Mouse (Mus musculus) thymus, postnatal 0 days (tissue): ENCODE data around the gene Tsr3. TPM values are rescaled to one million over a fixed set of nuclear protein-coding genes. Genes with fewer than 3 reads are reported as not detected.
"Not testable (repeated sequence)": the region's sequence is repeated elsewhere in the genome, so short reads cannot be mapped to it uniquely, and the experiment has no call there.

Source experiments
- DNase-seq: peaks from one replicate; pipeline ENCODE4 v3.0.0-alpha.2; 2015; ENCODE audit warnings: low spot score
- polyA plus RNA-seq: library from polyadenylated mRNA; unstranded; fragments of >200 nt; fragmentation: Nextera tagmentation; extraction: Ambion mirVana; gene quantifications from 2 replicates; pipeline ENCODE4 v1.2.1, GENCODE M21; 2015

Gene Tsr3
- 73.5 and 74.0 TPM in 2 replicates for polyA plus RNA-seq

GRCm38 (mm10) chr17:25239695-25240636, at the start of gene Tsr3, which contains the start of gene Gnptg:
TSS of gene Tsr3 (plus strand) at chr17:25240170.
TSS of gene Gnptg (minus strand) at chr17:25240124.
- peak; percentile 92 for DNase-seq

GRCm38 (mm10) chr17:25202401-25202800, 37.6 kb upstream of the Tsr3 start:
- no peak for DNase-seq

GRCm38 (mm10) chr17:25210006-25210405, 30.0 kb upstream of the Tsr3 start:
- no peak for DNase-seq

DNA sequence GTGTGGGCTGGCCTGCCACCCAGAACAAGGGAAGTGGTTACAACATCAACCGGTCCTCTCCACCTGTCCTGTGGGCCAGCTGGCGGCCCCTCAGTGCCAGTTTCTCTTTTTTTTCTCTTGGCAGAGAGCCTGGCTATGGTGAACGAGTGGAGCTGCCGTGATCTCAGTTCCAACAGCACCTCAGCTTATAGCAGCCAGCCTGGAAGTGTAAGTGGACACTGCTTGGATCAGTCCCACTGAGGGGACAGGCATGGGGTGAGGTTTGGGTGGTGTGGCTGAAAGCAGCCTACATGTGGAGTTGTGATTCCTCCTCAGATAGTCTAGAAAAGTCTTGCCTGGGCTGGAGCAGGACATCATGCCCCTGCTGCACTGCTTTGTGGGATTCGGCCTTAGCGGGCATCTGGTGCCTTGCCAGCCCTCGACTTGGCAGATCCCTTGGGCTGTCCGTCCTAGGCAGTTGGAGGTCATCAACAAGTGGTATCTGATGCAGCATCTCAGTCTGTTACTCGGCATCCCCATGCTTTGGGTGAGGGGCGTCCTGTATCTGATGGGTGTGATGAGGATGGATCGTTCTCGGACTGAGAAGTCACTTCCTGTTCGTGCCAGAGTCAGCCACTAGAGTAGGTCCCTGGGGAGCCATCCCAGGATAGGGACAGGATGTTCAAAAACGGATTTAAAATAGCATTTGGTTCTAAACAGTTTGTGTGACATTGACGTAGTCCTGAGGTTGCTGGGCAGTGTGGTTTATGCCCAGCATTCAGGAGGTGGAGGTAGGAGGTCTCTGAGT, 29.1 kb upstream of the Tsr3 start:
- peak; percentile 3 for DNase-seq

- no peak for DNase-seq
These were observed 28.3 kb upstream of the Tsr3 start for GRCm38 (mm10) chr17:25211705-25212104.

GRCm38 (mm10) chr17:25215431-25215830, 24.5 kb upstream of the Tsr3 start:
- no peak for DNase-seq

GRCm38 (mm10) chr17:25218967-25219366, 21.0 kb upstream of the Tsr3 start:
- no peak for DNase-seq

DNA sequence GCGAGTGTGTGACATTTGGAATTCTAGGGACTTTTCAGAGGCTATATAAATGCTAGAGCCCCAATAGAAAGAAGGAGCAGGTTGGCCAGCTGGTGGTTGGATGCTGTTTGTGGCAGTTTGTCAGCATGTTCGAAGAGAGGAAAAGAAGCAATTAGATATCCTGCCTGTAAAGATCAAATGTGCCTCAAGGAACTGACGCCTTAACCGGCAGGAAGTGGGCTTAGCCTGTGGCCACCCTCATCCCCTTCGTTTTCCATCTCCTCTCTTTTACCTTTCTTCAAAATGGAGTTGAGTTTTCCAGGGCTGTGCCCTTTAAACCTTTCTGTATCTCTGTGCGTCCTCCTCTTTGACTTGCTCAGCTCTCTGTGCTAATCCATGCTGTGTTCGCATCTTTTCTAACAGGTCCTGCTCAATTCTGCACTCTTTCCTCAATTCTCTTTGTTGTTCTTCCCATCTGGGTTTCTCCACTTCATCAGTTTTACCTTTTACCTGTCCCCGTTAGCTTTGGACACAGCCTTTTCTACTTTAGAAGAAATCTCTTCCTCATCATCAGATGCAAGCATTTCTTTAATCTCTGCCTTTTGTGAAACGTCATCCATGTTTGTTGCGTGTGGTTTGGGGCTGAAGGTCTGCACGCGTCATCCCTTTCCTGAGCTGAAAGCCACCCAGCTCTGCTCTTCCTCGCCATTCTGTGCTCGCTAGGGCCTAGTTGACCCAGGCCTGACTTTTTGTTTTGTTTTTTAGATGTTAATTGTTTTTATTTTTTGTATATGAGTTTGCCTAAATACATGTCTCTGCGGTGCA, 20.3 kb upstream of the Tsr3 start:
- peak; percentile 66 for DNase-seq

DNA sequence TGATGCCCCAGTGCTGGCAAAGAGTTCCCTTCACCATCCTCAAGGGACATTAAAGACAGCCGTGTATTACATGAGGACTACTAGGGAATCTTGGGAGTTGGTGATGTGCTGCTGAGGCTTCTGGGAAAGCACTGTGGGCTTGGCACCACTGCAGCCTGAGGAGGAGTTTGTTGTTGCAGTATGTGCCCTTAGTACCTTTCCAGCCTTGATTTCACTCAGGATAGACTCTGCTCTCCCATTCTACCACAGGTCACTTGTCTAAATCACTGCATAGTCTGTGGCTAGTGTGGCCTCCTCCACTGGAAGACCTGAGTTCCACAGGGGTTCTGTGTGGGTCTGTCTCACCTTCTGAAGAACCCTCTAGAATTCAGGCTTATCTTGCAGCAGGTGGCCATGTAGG, 19.2 kb upstream of the Tsr3 start:
- no peak for DNase-seq

GRCm38 (mm10) chr17:25221821-25222503, 18.0 kb upstream of the Tsr3 start:
- DNase-seq, result peak; percentile 82

GRCm38 (mm10) chr17:25222504-25222940, 17.4 kb upstream of the Tsr3 start:
- peak; percentile 77 for DNase-seq

DNA sequence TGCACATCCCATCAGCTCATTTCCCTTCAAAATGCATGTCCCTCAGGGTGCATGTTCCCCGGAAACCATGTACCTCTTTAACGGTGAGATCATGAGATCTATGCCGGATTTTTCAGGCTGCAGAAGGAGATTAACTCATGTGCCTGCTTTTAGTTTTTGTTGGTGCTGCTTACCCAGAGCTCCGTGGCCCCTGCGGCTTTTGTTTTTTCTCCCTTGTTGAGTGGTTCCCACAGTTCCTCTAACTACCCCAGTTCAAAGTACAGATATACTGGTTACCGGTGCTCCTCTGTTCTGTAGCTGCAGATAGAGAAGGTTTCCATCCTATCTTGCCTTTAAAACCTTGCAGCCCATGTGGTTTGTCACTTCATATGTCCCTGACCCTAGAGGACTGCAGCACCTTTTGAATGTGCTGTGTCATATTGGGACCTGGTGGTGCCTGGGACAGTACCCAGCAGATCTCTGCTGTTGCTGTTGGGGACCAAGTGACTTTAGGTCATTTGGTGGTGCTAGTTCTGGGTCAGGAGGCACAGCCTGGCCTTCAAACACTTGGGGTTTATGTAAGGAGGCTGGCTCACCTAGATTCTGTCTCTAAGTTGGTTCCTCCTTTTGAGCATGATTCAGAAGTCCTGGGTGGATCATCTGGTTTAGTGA, 16.9 kb upstream of the Tsr3 start:
- DNase-seq, result peak; percentile 61

DNA sequence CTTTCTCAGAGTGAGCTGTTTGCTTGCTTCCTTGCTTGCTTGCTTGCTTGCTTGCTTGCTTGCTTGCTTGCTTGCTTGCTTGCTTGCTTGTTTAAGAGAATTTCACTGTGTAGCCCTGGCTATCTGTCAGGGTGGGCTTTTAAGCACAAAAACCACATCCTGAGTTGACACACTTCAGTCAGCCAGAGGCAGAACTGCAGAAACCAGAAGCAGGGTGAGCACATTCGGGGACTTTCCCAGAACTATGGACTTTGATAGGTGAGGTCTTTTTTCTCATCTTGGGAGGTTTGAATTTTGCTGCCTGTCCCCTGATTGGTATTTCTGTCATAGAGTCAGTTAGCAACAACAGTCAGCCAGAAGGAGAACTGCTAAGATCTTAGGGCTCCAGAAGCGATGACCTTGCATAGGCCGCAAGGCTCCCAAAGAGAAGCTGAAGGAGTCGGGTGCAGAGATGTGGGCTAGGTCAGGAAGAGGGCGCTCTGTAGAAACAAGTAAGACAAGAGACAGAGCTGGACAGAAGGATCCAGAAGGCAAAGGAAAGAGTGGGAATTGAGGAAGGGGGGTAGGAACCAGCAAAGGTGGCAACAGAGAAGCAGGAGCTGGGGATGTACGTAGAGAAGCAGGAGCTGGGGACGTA, 15.3 kb upstream of the Tsr3 start:
- peak; percentile 78 for DNase-seq

- DNase-seq, result no peak
These were observed 14.3 kb upstream of the Tsr3 start for GRCm38 (mm10) chr17:25225659-25226058.

GRCm38 (mm10) chr17:25227991-25228390, 12.0 kb upstream of the Tsr3 start:
- no peak for DNase-seq

DNA sequence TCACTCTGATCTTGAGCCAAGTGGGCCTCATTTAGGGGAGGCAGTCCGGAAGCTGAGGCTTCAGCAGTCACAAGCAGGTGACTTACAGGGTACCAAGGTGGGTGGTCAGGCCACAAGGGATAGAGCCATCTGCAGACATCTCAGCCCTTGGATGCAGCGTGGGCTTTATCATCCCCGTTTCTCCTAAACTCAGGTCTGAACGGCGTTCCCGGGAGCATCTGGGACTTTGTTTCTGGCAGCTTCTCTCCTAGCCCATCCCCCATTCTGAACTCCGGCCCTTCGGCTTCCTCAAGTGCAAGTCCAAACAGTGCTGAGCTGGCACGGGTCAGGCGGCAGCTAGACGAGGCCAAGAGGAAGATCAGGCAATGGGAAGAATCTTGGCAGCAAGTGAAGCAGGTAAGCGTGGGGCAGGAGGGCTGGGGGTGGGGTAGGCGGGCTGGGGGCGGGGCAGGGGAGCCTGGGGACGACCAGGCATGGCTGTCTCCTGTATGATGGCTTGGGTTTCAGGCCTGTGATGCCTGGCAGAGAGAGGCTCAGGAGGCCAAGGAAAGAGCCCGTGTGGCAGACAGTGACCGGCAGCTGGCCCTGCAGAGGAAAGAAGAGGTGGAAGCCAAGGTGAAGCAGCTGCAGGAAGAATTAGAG, 9.8 kb upstream of the Tsr3 start:
- not testable (repeated sequence) for DNase-seq

DNA sequence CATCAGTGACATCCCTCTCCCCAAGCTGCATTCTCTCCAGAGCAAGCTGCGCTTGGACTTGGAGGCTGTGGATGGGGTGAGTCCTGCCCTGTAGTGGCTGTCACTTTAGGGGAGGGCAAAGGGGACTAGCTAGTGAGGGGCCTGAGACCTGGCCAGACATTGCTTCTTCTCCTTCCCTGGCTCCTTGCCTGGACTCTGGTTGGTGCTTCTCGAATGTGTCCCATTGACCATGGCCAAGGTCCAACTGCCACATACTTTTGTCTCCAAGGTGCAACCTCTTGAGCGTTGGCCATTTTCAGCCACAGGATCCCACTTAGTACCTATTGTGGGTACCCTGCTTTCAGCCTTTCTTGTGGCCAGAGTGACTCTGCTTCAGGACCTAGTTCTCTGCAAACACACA, 9.3 kb upstream of the Tsr3 start:
- no peak for DNase-seq

DNA sequence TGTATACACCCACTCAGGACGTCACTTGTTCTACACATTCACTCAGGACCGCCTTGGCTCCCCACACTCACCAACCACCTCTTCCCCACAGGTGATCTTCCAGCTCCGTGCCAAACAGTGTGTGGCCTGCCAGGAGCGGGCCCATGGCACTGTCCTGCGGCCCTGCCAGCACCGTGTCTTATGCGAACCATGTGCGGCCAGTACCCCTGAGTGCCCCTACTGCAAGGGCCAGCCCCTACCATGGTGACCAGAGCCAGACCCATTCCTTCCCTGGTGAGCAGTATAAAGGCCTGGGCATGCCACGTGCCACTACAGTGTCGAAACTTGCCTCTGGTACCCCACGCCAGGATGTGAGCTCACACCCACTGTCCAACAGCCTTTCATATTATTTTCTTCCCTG, 8.3 kb upstream of the Tsr3 start:
- not testable (repeated sequence) for DNase-seq

- DNase-seq, result no peak
These were observed 4.3 kb upstream of the Tsr3 start for GRCm38 (mm10) chr17:25235635-25236034.
